Mouse (Mus musculus) kidney, embryonic 15.5 days (tissue): ENCODE data around the gene Lims1. TPM values are rescaled to one million over a fixed set of nuclear protein-coding genes. Genes with fewer than 3 reads are reported as not detected.
A peak's percentile ranks its signal among the peaks of the same experiment; 100 is the strongest.

Source experiments
- ATAC-seq: fragments of 200-750 bp; cut with Nextera tagmentation; replicated peaks from 2 replicates; pipeline ENCODE4 v1.8.0; 2017; ENCODE audit warnings: moderate TSS enrichment; ENCODE audit not compliant: low FRiP score
- H3K27ac ChIP-seq: fragments of 300-500 bp; sonication (generic); 2 replicates; pipeline ENCODE4 v1.5.1; 2015; ENCODE audit warnings: mild to moderate bottlenecking, inconsistent platforms
- H3K27me3 ChIP-seq: fragments of 300-500 bp; sonication (generic); 2 replicates; pipeline ENCODE4 v1.6.1; 2015; ENCODE audit warnings: inconsistent platforms
- H3K36me3 ChIP-seq: fragments of 300-500 bp; sonication (generic); 2 replicates; pipeline ENCODE4 v1.6.1; 2015; ENCODE audit warnings: inconsistent platforms
- H3K4me1 ChIP-seq: fragments of 300-500 bp; sonication (generic); 2 replicates; pipeline ENCODE4 v1.6.1; 2015; ENCODE audit warnings: inconsistent platforms
- H3K4me2 ChIP-seq: fragments of 300-500 bp; sonication (generic); 2 replicates; pipeline ENCODE4 v1.6.1; 2015; ENCODE audit warnings: moderate library complexity, mild to moderate bottlenecking, inconsistent platforms
- H3K4me3 ChIP-seq: fragments of 300-500 bp; sonication (generic); replicated peaks from 2 replicates; pipeline ENCODE4 v1.5.1; 2015; ENCODE audit warnings: mild to moderate bottlenecking, inconsistent platforms
- H3K9ac ChIP-seq: fragments of 300-500 bp; sonication (generic); 2 replicates; pipeline ENCODE4 v1.6.1; 2015; ENCODE audit warnings: mild to moderate bottlenecking, inconsistent platforms
- H3K9me3 ChIP-seq: fragments of 300-500 bp; sonication (generic); replicated peaks from 2 replicates; pipeline ENCODE4 v1.6.1; 2016; ENCODE audit warnings: inconsistent platforms
- WGBS: fragments of 180-500 bp; shearing (Covaris S2); methylation state at CpG from one replicate; pipeline ENCODE4 v1.1.7; 2015; ENCODE audit warnings: mixed read lengths; 5-methylcytosine and 5-hydroxymethylcytosine counted together
- polyA plus RNA-seq: library from polyadenylated mRNA; unstranded; fragments of >200 nt; fragmentation: Nextera tagmentation; extraction: Ambion mirVana; gene quantifications from 2 replicates; pipeline ENCODE4 v1.2.1, GENCODE M21; 2015

The Lims1 gene
- polyA plus RNA-seq = 149 and 157 TPM in 2 replicates

GRCm38 (mm10) chr10:58323028-58323991, at the start of gene Lims1:
Lims1 (plus strand) TSS chr10:58323466.
- Histone ChIP-seq H3K36me3 (no peaks in the 10 kb centered on the region), H3K4me2 (peak within 1 kb of the TSS; percentile 65), H3K4me1 (peaks cover 18% of the 10 kb centered on the region), H3K27me3 (no peaks in the 10 kb centered on the region), H3K4me3 (peak within 1 kb of the TSS; percentile 75), H3K27ac (peak within 1 kb of the TSS; percentile 92), H3K9me3 (no peaks in the 10 kb centered on the region), H3K9ac (peak within 1 kb of the TSS; percentile 82)
- under 1% methylated on average over 86 of the region's 86 CpGs for WGBS
- ATAC-seq = peak; percentile 99

- no peaks in the 10 kb centered on the region for H3K27me3 ChIP-seq
- no peak for ATAC-seq
Measured at GRCm38 (mm10) chr10:58282238-58282637, 41.0 kb upstream of the Lims1 start.

GRCm38 (mm10) chr10:58290742-58291141, 32.5 kb upstream of the Lims1 start:
- Histone ChIP-seq H3K36me3 (peaks cover 92% of the 10 kb centered on the region), H3K9ac (no peak overlapping the region), H3K27me3 (no peaks in the 10 kb centered on the region), H3K4me2 (no peak overlapping the region), H3K27ac (no peak overlapping the region), H3K4me1 (no peaks in the 10 kb centered on the region), H3K9me3 (no peaks in the 10 kb centered on the region), H3K4me3 (no peak overlapping the region)
- ATAC-seq = no peak
- WGBS = 77% methylated on average over 3 of the region's 3 CpGs

More at GRCm38 (mm10) chr10:58282238-58282637, 41.0 kb upstream of the Lims1 start:
- Histone ChIP-seq H3K9me3 (no peaks in the 10 kb centered on the region), H3K36me3 (peaks cover 74% of the 10 kb centered on the region), H3K9ac (no peak overlapping the region), H3K4me1 (no peaks in the 10 kb centered on the region), H3K27ac (no peak overlapping the region), H3K4me2 (no peak overlapping the region), H3K4me3 (no peak overlapping the region)
- WGBS = 92% methylated on average over 7 of the region's 7 CpGs

GRCm38 (mm10) chr10:58294246-58294645, 29.0 kb upstream of the Lims1 start:
- Histone ChIP-seq H3K4me2 (no peak overlapping the region), H3K36me3 (peaks cover 93% of the 10 kb centered on the region), H3K27ac (no peak overlapping the region), H3K9me3 (no peaks in the 10 kb centered on the region), H3K9ac (no peak overlapping the region), H3K4me3 (no peak overlapping the region), H3K27me3 (no peaks in the 10 kb centered on the region), H3K4me1 (no peaks in the 10 kb centered on the region)
- no peak for ATAC-seq
- 95% methylated on average over 3 of the region's 3 CpGs for WGBS

GRCm38 (mm10) chr10:58295605-58296004, 27.7 kb upstream of the Lims1 start:
- H3K36me3 ChIP-seq = peaks cover 96% of the 10 kb centered on the region

GRCm38 (mm10) chr10:58304996-58305395, 18.3 kb upstream of the Lims1 start:
- H3K36me3 ChIP-seq = peaks cover 67% of the 10 kb centered on the region
- no peak overlapping the region for H3K4me3 ChIP-seq
- no peaks in the 10 kb centered on the region for H3K4me1 ChIP-seq
- no peaks in the 10 kb centered on the region for H3K9me3 ChIP-seq
- ATAC-seq = no peak
- no peaks in the 10 kb centered on the region for H3K27me3 ChIP-seq
- H3K4me2 ChIP-seq = no peak overlapping the region
- H3K9ac ChIP-seq = no peak overlapping the region
- WGBS = 94% methylated on average over 7 of the region's 7 CpGs
- no peak overlapping the region for H3K27ac ChIP-seq

More at GRCm38 (mm10) chr10:58295605-58296004, 27.7 kb upstream of the Lims1 start:
- H3K27me3 ChIP-seq = no peaks in the 10 kb centered on the region
- no peak overlapping the region for H3K9ac ChIP-seq
- no peaks in the 10 kb centered on the region for H3K9me3 ChIP-seq
- no peaks in the 10 kb centered on the region for H3K4me1 ChIP-seq
- no peak overlapping the region for H3K27ac ChIP-seq
- 97% methylated on average over 3 of the region's 3 CpGs for WGBS
- no peak overlapping the region for H3K4me3 ChIP-seq
- H3K4me2 ChIP-seq = no peak overlapping the region
- ATAC-seq = no peak

- Histone ChIP-seq H3K27me3 (no peaks in the 10 kb centered on the region), H3K4me1 (no peaks in the 10 kb centered on the region), H3K9me3 (no peaks in the 10 kb centered on the region), H3K4me3 (no peak overlapping the region), H3K36me3 (peaks cover 61% of the 10 kb centered on the region), H3K4me2 (no peak overlapping the region), H3K27ac (no peak overlapping the region), H3K9ac (no peak overlapping the region)
- 88% methylated on average over 3 of the region's 3 CpGs for WGBS
- no peak for ATAC-seq
Measured at GRCm38 (mm10) chr10:58306897-58307296, 16.4 kb upstream of the Lims1 start.

- Histone ChIP-seq H3K4me1 (no peaks in the 10 kb centered on the region), H3K9me3 (no peaks in the 10 kb centered on the region), H3K4me3 (no peak overlapping the region), H3K27ac (no peak overlapping the region), H3K36me3 (peaks cover 52% of the 10 kb centered on the region), H3K27me3 (no peaks in the 10 kb centered on the region), H3K4me2 (no peak overlapping the region), H3K9ac (no peak overlapping the region)
- ATAC-seq = no peak
- 73% methylated on average over 1 of the region's 1 CpGs for WGBS
Measured at GRCm38 (mm10) chr10:58310791-58311190, 12.5 kb upstream of the Lims1 start.

GRCm38 (mm10) chr10:58312887-58313286, 10.4 kb upstream of the Lims1 start:
- 95% methylated on average over 5 of the region's 5 CpGs for WGBS
- no peak for ATAC-seq
- no peaks in the 10 kb centered on the region for H3K27me3 ChIP-seq
- no peaks in the 10 kb centered on the region for H3K9me3 ChIP-seq
- no peak overlapping the region for H3K4me2 ChIP-seq
- no peak overlapping the region for H3K27ac ChIP-seq
- peaks cover 42% of the 10 kb centered on the region for H3K36me3 ChIP-seq
- H3K4me3 ChIP-seq = no peak overlapping the region
- H3K4me1 ChIP-seq = no peaks in the 10 kb centered on the region
- H3K9ac ChIP-seq = no peak overlapping the region

- Histone ChIP-seq H3K4me1 (peaks cover 9% of the 10 kb centered on the region), H3K36me3 (no peaks in the 10 kb centered on the region), H3K9me3 (no peaks in the 10 kb centered on the region), H3K4me3 (no peak overlapping the region), H3K27ac (no peak overlapping the region), H3K27me3 (no peaks in the 10 kb centered on the region), H3K9ac (no peak overlapping the region), H3K4me2 (no peak overlapping the region)
- 82% methylated on average over 3 of the region's 3 CpGs for WGBS
- no peak for ATAC-seq
Measured at GRCm38 (mm10) chr10:58320881-58321280, 2.4 kb upstream of the Lims1 start.

- Histone ChIP-seq H3K4me2 (peak overlapping the region; percentile 65), H3K9ac (peak overlapping the region; percentile 51), H3K4me3 (peak overlapping the region; percentile 75), H3K36me3 (no peaks in the 10 kb centered on the region), H3K9me3 (no peaks in the 10 kb centered on the region), H3K4me1 (peaks cover 18% of the 10 kb centered on the region), H3K27me3 (no peaks in the 10 kb centered on the region), H3K27ac (peak overlapping the region; percentile 92)
- no peak for ATAC-seq
- 34% methylated on average over 6 of the region's 6 CpGs for WGBS
Measured at GRCm38 (mm10) chr10:58322361-58323027, 772 bp upstream of the Lims1 start.

GRCm38 (mm10) chr10:58326271-58326670, 3.0 kb downstream of the Lims1 start:
- Histone ChIP-seq H3K27me3 (no peaks in the 10 kb centered on the region), H3K4me1 (peaks cover 18% of the 10 kb centered on the region), H3K4me2 (0 out of 2 replicates have a peak overlapping the region, but pooled peaks have one; percentile 15), H3K4me3 (no peak overlapping the region), H3K9me3 (no peaks in the 10 kb centered on the region), H3K27ac (no peak overlapping the region), H3K9ac (no peak overlapping the region), H3K36me3 (no peaks in the 10 kb centered on the region)
- ATAC-seq = no peak
- 40% methylated on average over 3 of the region's 3 CpGs for WGBS
